In the genomic region with DNA sequence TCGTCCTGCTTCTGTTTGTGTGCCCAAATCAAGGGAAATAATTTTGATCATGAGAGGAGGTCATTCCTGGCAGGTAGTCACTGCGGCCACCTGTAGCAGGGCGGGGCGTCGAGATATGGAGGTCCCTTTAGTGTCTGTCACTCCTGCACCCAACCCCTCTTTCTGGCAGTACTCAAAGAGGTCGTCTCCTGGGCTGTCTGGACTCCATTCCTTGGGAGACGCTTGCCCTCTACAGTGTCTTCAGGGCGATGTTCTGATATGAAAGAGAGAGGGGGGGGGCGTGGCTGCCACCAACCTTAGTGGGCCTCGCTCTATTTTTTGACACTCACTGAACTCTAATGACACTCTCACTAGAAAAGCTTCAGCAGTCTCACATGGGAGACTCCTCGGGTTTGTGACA, we compare ENCODE assay signal across 9 mouse cellular contexts. TPM values are rescaled to one million over a fixed set of nuclear protein-coding genes. Genes with fewer than 3 reads are reported as not detected.
DNase-seq lines count a peak whose midpoint lies in the region; ATAC-seq and TF ChIP-seq lines count a peak whose summit lies in the region.
"Had no signal": no experiment of that assay in that cellular context is flagged by ENCODE, and none has a peak within 500 bp of the region (broad histone marks: within the 10 kb centered on the region; RNA-seq: fewer than 3 reads in every experiment).

No protein-coding gene starts in this region.

- no peak for DNase-seq in kidney, adult 8-10 months
- no peak for DNase-seq in heart, postnatal 0 days (ENCODE audit: low spot score)
- DNase-seq in midbrain, embryonic 11.5 days (ENCODE audit: low spot score, missing footprints) = no peak
- no peak for DNase-seq in left cerebral cortex, postnatal 36 days (ENCODE audit: low spot score in 2 of 2)
- no peak for DNase-seq in frontal cortex, postnatal 36 days (ENCODE audit: low spot score in 2 of 2)
- DNase-seq in adrenal gland, postnatal 14 days = no peak

- TF ChIP-seq POLR2A in bone marrow macrophage, adult 2 months (IDR thresholded peaks at IDR 0.05; ENCODE audit: borderline replicate concordance, low read depth, low read length) = no peak

- TF ChIP-seq EP300 in heart, postnatal 0 days (IDR thresholded peaks at IDR 0.05; ENCODE audit: low read depth) = no peak

- H3K4me2 ChIP-seq in kidney, embryonic 16.5 days (replicated peaks; ENCODE audit: low read depth, low read length) = peak overlapping the region; percentile 95
- peak overlapping the region; percentile 95 for H3K4me2 ChIP-seq in heart, postnatal 0 days (ENCODE audit: low read depth, low read length)
- peak overlapping the region; percentile 76 for H3K4me2 ChIP-seq in midbrain, embryonic 11.5 days

- TF ChIP-seq CTCF in bone marrow macrophage, adult 2 months (IDR thresholded peaks at IDR 0.05; ENCODE audit: low read depth, low read length) = no peak
- no peak for TF ChIP-seq CTCF in heart, postnatal 0 days (IDR thresholded peaks at IDR 0.05; ENCODE audit: low read depth)

- no peaks in the 10 kb centered on the region for H3K9me3 ChIP-seq in kidney, embryonic 16.5 days (ENCODE audit: low read length)
- H3K9me3 ChIP-seq in heart, postnatal 0 days (replicated peaks; ENCODE audit: control insufficient read depth, low read length) = no peaks in the 10 kb centered on the region
- H3K9me3 ChIP-seq in midbrain, embryonic 11.5 days (ENCODE audit: control insufficient read depth, low read length) = no peaks in the 10 kb centered on the region

- intact Hi-C loops in left cerebral cortex, postnatal 36 days (cut with DNase I) = no loop called here

- no peak for ATAC-seq in kidney, embryonic 16.5 days (ENCODE audit: low FRiP score, low TSS enrichment)
- no peak for ATAC-seq in heart, postnatal 0 days (ENCODE audit: insufficient read depth, low read depth)
- no peak for ATAC-seq in midbrain, embryonic 11.5 days (ENCODE audit: low FRiP score)

- peak overlapping the region; percentile 78 for H3K9ac ChIP-seq in kidney, embryonic 16.5 days (replicated peaks; ENCODE audit: low read length)
- H3K9ac ChIP-seq in heart, postnatal 0 days (replicated peaks; ENCODE audit: low read depth, low read length) = peak overlapping the region; percentile 78
- peak overlapping the region; percentile 75 for H3K9ac ChIP-seq in midbrain, embryonic 11.5 days (ENCODE audit: low read length)

- WGBS in kidney, embryonic 16.5 days = 54% methylated on average over 11 of the region's 11 CpGs
- 57% methylated on average over 11 of the region's 11 CpGs for whole genome bisulfite sequencing in heart, postnatal 0 days
- WGBS in midbrain, embryonic 11.5 days = 58% methylated on average over 11 of the region's 11 CpGs

- no peaks in the 10 kb centered on the region for H3K27me3 ChIP-seq in kidney, embryonic 16.5 days (ENCODE audit: insufficient read depth, low read length)
- no peaks in the 10 kb centered on the region for H3K27me3 ChIP-seq in heart, postnatal 0 days (ENCODE audit: control insufficient read depth, insufficient read depth, low read length)
- peaks cover 12% of the 10 kb centered on the region for H3K27me3 ChIP-seq in midbrain, embryonic 11.5 days (ENCODE audit: control insufficient read depth, insufficient read depth, low read length)

- H3K36me3 ChIP-seq in kidney, embryonic 16.5 days (ENCODE audit: insufficient read depth, low read length) = peaks cover 12% of the 10 kb centered on the region
- H3K36me3 ChIP-seq in heart, postnatal 0 days (replicated peaks; ENCODE audit: control insufficient read depth, insufficient read depth, low read length) = peaks cover 17% of the 10 kb centered on the region
- H3K36me3 ChIP-seq in midbrain, embryonic 11.5 days (ENCODE audit: control insufficient read depth, insufficient read depth, low read length) = peaks cover 3% of the 10 kb centered on the region; the same call in 1 of the 2 replicates

- peak overlapping the region; percentile 79 for H3K4me3 ChIP-seq in kidney, embryonic 16.5 days (ENCODE audit: low read length)
- peak overlapping the region; percentile 79 for H3K4me3 ChIP-seq in bone marrow macrophage, adult 2 months (ENCODE audit: insufficient read depth, low read length)
- H3K4me3 ChIP-seq in heart, postnatal 0 days (ENCODE audit: low read depth, low read length) = peak overlapping the region; percentile 71
- H3K4me3 ChIP-seq in midbrain, embryonic 11.5 days (ENCODE audit: low read depth, low read length) = peak overlapping the region; percentile 53

- peaks cover 22% of the 10 kb centered on the region for H3K4me1 ChIP-seq in kidney, embryonic 16.5 days (ENCODE audit: insufficient read depth, low read length)
- H3K4me1 ChIP-seq in bone marrow macrophage, adult 2 months (ENCODE audit: control insufficient read depth, insufficient read depth, low read length) = peaks cover 6% of the 10 kb centered on the region
- peaks cover 10% of the 10 kb centered on the region for H3K4me1 ChIP-seq in heart, postnatal 0 days (ENCODE audit: control insufficient read depth, insufficient read depth)
- peaks cover 20% of the 10 kb centered on the region for H3K4me1 ChIP-seq in midbrain, embryonic 11.5 days (ENCODE audit: control insufficient read depth, insufficient read depth, low read length)

- H3K27ac ChIP-seq in kidney, embryonic 16.5 days (ENCODE audit: low read length) = peak overlapping the region; percentile 96
- H3K27ac ChIP-seq in bone marrow macrophage, adult 2 months (ENCODE audit: insufficient read depth, low read depth, low read length) = no peak overlapping the region
- peak overlapping the region; percentile 96 for H3K27ac ChIP-seq in heart, postnatal 0 days (ENCODE audit: low read depth)
- 0 out of 2 replicates have a peak overlapping the region, but pooled peaks have one; percentile 67 for H3K27ac ChIP-seq in midbrain, embryonic 11.5 days (ENCODE audit: low read depth, low read length)

RNA-seq across cellular contexts. Expression of a gene that starts 0.9 kb away (rescaled TPM):
- polyA plus RNA-seq in kidney, embryonic 16.5 days (2015; fragmentation: Nextera tagmentation; extraction: Ambion mirVana) = 7.2 and 7.8 TPM in 2 replicates
- polyA plus RNA-seq in bone marrow macrophage, adult 2 months (2012; ENCODE audit: insufficient read depth, insufficient read length, missing spikeins) = 6.6 and 8.5 TPM in 2 replicates
- 22.1 and 24.5 TPM in 2 replicates for total RNA-seq in heart, postnatal 0 days (2014; rRNA removed; ENCODE audit: low replicate concordance)
- polyA plus RNA-seq in heart, postnatal 0 days (2015; fragmentation: Nextera tagmentation; extraction: Ambion mirVana) = 4.5 and 4.8 TPM in 2 replicates
- 13.4 and 14.0 TPM in 2 replicates for polyA plus RNA-seq in midbrain, embryonic 11.5 days (2014; fragmentation: Nextera tagmentation; extraction: Ambion mirVana)
- total RNA-seq in left cerebral cortex, postnatal 36 days (2021) = 10 to 100 TPM; 80.8 to 89.2 TPM
- 18.9 and 20.4 TPM in 2 replicates for total RNA-seq in adrenal gland, postnatal 14 days (2021)

RNA-seq across cellular contexts. Expression of a gene that starts 16.3 kb away (rescaled TPM):
- 0.64 and 1.0 TPM in 2 replicates for polyA plus RNA-seq in kidney, embryonic 16.5 days (2015; fragmentation: Nextera tagmentation; extraction: Ambion mirVana)
- polyA plus RNA-seq in bone marrow macrophage, adult 2 months (2012; ENCODE audit: insufficient read depth, insufficient read length, missing spikeins) = not detected in 2 replicates
- not detected in 2 replicates for total RNA-seq in heart, postnatal 0 days (2014; rRNA removed; ENCODE audit: low replicate concordance)
- polyA plus RNA-seq in heart, postnatal 0 days (2015; fragmentation: Nextera tagmentation; extraction: Ambion mirVana) = not detected in 2 replicates
- not detected in 2 replicates for polyA plus RNA-seq in midbrain, embryonic 11.5 days (2014; fragmentation: Nextera tagmentation; extraction: Ambion mirVana)
- not detected for total RNA-seq in left cerebral cortex, postnatal 36 days (2021)
- total RNA-seq in adrenal gland, postnatal 14 days (2021) = not detected in 2 replicates

RNA-seq across cellular contexts. Expression of a gene that starts 16.5 kb away (rescaled TPM):
- polyA plus RNA-seq in kidney, embryonic 16.5 days (2015; fragmentation: Nextera tagmentation; extraction: Ambion mirVana) = 159 and 164 TPM in 2 replicates
- 54.6 and 58.7 TPM in 2 replicates for polyA plus RNA-seq in bone marrow macrophage, adult 2 months (2012; ENCODE audit: insufficient read depth, insufficient read length, missing spikeins)
- 30.3 and 46.1 TPM in 2 replicates for total RNA-seq in heart, postnatal 0 days (2014; rRNA removed; ENCODE audit: low replicate concordance)
- 30.7 and 31.1 TPM in 2 replicates for polyA plus RNA-seq in heart, postnatal 0 days (2015; fragmentation: Nextera tagmentation; extraction: Ambion mirVana)
- polyA plus RNA-seq in midbrain, embryonic 11.5 days (2014; fragmentation: Nextera tagmentation; extraction: Ambion mirVana) = 91.9 and 101 TPM in 2 replicates
- total RNA-seq in left cerebral cortex, postnatal 36 days (2021) = 10 to 100 TPM; 29.8 to 41.4 TPM
- 38.5 and 47.0 TPM in 2 replicates for total RNA-seq in adrenal gland, postnatal 14 days (2021)

RNA-seq across cellular contexts. Expression of a gene that starts 17.3 kb away (rescaled TPM):
- 0.42 and 0.80 TPM in 2 replicates for polyA plus RNA-seq in kidney, embryonic 16.5 days (2015; fragmentation: Nextera tagmentation; extraction: Ambion mirVana)
- polyA plus RNA-seq in bone marrow macrophage, adult 2 months (2012; ENCODE audit: insufficient read depth, insufficient read length, missing spikeins) = not detected in 2 replicates
- total RNA-seq in heart, postnatal 0 days (2014; rRNA removed; ENCODE audit: low replicate concordance) = not detected in 2 replicates
- 0.10 and 0.19 TPM in 2 replicates for polyA plus RNA-seq in heart, postnatal 0 days (2015; fragmentation: Nextera tagmentation; extraction: Ambion mirVana)
- 0.55 and 0.59 TPM in 2 replicates for polyA plus RNA-seq in midbrain, embryonic 11.5 days (2014; fragmentation: Nextera tagmentation; extraction: Ambion mirVana)
- not detected for total RNA-seq in left cerebral cortex, postnatal 36 days (2021)
- total RNA-seq in adrenal gland, postnatal 14 days (2021) = not detected in 2 replicates
- polyA plus RNA-seq: brain, embryonic 14.5 days had no signal

RNA-seq across cellular contexts. Expression of a gene that starts 22.8 kb away (rescaled TPM):
- polyA plus RNA-seq in kidney, embryonic 16.5 days (2015; fragmentation: Nextera tagmentation; extraction: Ambion mirVana) = 60.5 and 67.6 TPM in 2 replicates
- 0.69 TPM in 1 of 2 replicates, not detected in the other for polyA plus RNA-seq in bone marrow macrophage, adult 2 months (2012; ENCODE audit: insufficient read depth, insufficient read length, missing spikeins)
- 24.8 and 36.3 TPM in 2 replicates for total RNA-seq in heart, postnatal 0 days (2014; rRNA removed; ENCODE audit: low replicate concordance)
- 39.1 and 39.3 TPM in 2 replicates for polyA plus RNA-seq in heart, postnatal 0 days (2015; fragmentation: Nextera tagmentation; extraction: Ambion mirVana)
- polyA plus RNA-seq in midbrain, embryonic 11.5 days (2014; fragmentation: Nextera tagmentation; extraction: Ambion mirVana) = 83.8 and 83.9 TPM in 2 replicates
- 10 to 100 TPM; 47.9 to 49.4 TPM for total RNA-seq in left cerebral cortex, postnatal 36 days (2021)
- total RNA-seq in adrenal gland, postnatal 14 days (2021) = 6.1 and 7.5 TPM in 2 replicates
